Mouse (Mus musculus) midbrain, embryonic 10.5 days (tissue): Measurements from ENCODE around the gene Cish. TPM values are rescaled to one million over a fixed set of nuclear protein-coding genes. Genes with fewer than 3 reads are reported as not detected.

Experiments
- DNase-seq: peaks from one replicate; pipeline ENCODE4 v3.0.0-alpha.2; 2017; ENCODE audit warnings: low spot score
- H3K27ac ChIP-seq: fragments of 300-500 bp; sonication (generic); replicated peaks from 2 replicates; pipeline ENCODE4 v1.5.1; 2016; ENCODE audit warnings: mild to moderate bottlenecking
- H3K27me3 ChIP-seq: fragments of 300-500 bp; sonication (generic); 2 replicates; pipeline ENCODE4 v1.6.1; 2016; ENCODE audit warnings: low read depth, mild to moderate bottlenecking; ENCODE audit not compliant: poor library complexity, severe bottlenecking
- H3K36me3 ChIP-seq: fragments of 300-500 bp; sonication (generic); 2 replicates; pipeline ENCODE4 v1.6.1; 2016; ENCODE audit warnings: mild to moderate bottlenecking, moderate library complexity
- H3K4me1 ChIP-seq: fragments of 300-500 bp; sonication (generic); 2 replicates; pipeline ENCODE4 v1.6.1; 2016
- H3K4me3 ChIP-seq: fragments of 300-500 bp; sonication (generic); 2 replicates; pipeline ENCODE4 v1.5.1; 2016; ENCODE audit warnings: mild to moderate bottlenecking, moderate library complexity
- H3K9me3 ChIP-seq: fragments of 300-500 bp; sonication (generic); replicated peaks from 2 replicates; pipeline ENCODE4 v1.6.1; 2016; ENCODE audit warnings: mild to moderate bottlenecking
- WGBS: fragments of 180-500 bp; shearing (Covaris S2); methylation state at CpG from one replicate; pipeline ENCODE4 v1.1.7; 2016; 5-methylcytosine and 5-hydroxymethylcytosine counted together
- polyA plus RNA-seq: library from polyadenylated mRNA; unstranded; fragments of >200 nt; fragmentation: Nextera tagmentation; extraction: Ambion mirVana; gene quantifications from 2 replicates; pipeline ENCODE4 v1.2.1, GENCODE M21; 2016

The Cish gene
- polyA plus RNA-seq, 1 experiment from 2014 or later, result 7.3 TPM

DNA sequence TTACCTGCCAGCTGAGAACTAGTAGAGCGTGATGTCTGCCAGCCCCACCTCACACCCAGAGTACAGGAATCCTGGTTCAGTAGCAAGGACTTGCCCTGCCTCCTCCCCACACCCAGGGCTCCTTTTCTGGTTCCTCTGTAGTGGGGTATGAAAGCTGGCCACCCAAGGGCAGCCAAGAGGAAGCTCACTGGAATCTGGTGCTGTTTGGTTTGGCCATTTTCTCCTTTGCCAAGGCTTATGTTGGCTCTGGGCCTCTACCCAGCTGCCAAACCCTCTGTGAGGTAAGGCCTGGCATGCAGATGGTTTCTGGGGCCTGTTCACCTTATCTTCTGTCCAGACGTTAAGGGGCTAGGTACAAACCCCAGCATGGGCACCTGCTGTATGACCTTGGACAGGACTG lies 20.0 kb downstream of the Cish start:
- H3K4me3 ChIP-seq, result no peak overlapping the region
- H3K4me1 ChIP-seq, result no peaks in the 10 kb centered on the region; the same call in 1 of the 2 replicates
- H3K27me3 ChIP-seq, result no peaks in the 10 kb centered on the region
- no peaks in the 10 kb centered on the region for H3K36me3 ChIP-seq
- H3K27ac ChIP-seq, result no peak overlapping the region
- DNase-seq, result no peak
- no peaks in the 10 kb centered on the region for H3K9me3 ChIP-seq
- WGBS, result 91% methylated on average over 2 of the region's 2 CpGs

DNA sequence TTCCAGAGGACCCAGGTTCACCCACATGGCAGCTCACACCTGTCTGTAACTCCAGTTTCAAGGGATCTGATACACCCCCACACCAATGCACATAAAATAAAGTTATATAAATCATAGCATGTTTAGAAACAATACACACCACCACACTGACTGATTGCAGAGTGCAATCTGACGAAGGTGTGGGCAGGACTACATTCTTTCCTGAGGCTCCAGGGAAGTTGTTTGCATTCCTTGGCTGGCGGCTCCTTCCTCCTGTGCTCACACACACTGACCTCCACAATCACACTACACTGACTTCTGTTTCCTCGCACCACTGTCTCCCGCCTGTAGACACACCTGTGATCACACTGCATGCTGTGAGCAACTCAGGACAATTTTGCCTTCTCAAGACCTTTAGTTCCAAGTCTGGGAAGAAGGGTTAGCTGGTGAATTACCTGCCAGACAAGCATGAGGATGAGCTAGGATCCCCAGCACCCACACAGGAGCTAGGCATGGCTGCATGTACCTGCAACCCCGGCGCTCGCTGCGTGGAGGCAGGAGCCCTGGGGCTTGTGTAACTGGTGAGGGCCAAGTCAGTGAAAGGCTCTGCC lies 26.7 kb downstream of the Cish start:
- Histone ChIP-seq H3K4me3 (no peak overlapping the region), H3K27ac (no peak overlapping the region), H3K9me3 (no peaks in the 10 kb centered on the region), H3K36me3 (peaks cover 5% of the 10 kb centered on the region; the same call in 1 of the 2 replicates), H3K4me1 (peaks cover 16% of the 10 kb centered on the region), H3K27me3 (no peaks in the 10 kb centered on the region)
- 86% methylated on average over 8 of the region's 8 CpGs for WGBS
- no peak for DNase-seq

DNA sequence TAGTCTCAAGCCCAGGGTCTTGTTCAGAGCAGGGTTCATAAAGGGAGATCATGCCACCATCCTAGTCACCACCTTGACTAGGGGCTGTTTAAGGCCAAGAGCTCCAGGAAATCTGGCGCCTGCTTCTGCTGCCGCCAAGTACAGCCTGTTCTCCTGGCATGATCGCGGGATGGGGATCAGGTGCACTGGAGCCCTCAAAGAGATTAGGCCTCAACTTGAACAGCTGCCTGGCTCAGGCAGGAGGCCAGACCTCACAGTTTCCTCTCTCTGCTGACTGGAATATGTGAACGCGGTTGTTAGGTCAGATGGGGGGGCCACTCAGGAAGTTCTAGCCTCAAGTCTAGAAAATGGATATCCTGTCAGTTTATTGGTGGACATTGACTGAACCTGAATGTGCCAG lies 27.7 kb downstream of the Cish start:
- WGBS, result 81% methylated on average over 6 of the region's 6 CpGs

GRCm38 (mm10) chr9:107324799-107325561 lies 29.2 kb downstream of the Cish start:
- DNase-seq, result no peak
- H3K27ac ChIP-seq, result 0 out of 2 replicates have a peak overlapping the region, but pooled peaks have one; percentile 28
- 56% methylated on average over 4 of the region's 4 CpGs for WGBS
- H3K4me3 ChIP-seq, result no peak overlapping the region
- peaks cover 22% of the 10 kb centered on the region for H3K36me3 ChIP-seq
- no peaks in the 10 kb centered on the region for H3K9me3 ChIP-seq
- H3K4me1 ChIP-seq, result peaks cover 16% of the 10 kb centered on the region
- H3K27me3 ChIP-seq, result no peaks in the 10 kb centered on the region

More for the DNA sequence above, 27.7 kb downstream of the Cish start:
- DNase-seq, result no peak
- Histone ChIP-seq H3K27me3 (no peaks in the 10 kb centered on the region), H3K4me1 (peaks cover 16% of the 10 kb centered on the region), H3K36me3 (peaks cover 16% of the 10 kb centered on the region), H3K27ac (no peak overlapping the region), H3K9me3 (no peaks in the 10 kb centered on the region), H3K4me3 (no peak overlapping the region)

- 90% methylated on average over 7 of the region's 7 CpGs for WGBS
- no peak for DNase-seq
- peaks cover 25% of the 10 kb centered on the region for H3K36me3 ChIP-seq
- no peak overlapping the region for H3K4me3 ChIP-seq
- no peaks in the 10 kb centered on the region for H3K27me3 ChIP-seq
- peaks cover 16% of the 10 kb centered on the region for H3K4me1 ChIP-seq
- no peaks in the 10 kb centered on the region for H3K9me3 ChIP-seq
- H3K27ac ChIP-seq, result no peak overlapping the region
These were observed 30.1 kb downstream of the Cish start for GRCm38 (mm10) chr9:107325904-107326303.

DNA sequence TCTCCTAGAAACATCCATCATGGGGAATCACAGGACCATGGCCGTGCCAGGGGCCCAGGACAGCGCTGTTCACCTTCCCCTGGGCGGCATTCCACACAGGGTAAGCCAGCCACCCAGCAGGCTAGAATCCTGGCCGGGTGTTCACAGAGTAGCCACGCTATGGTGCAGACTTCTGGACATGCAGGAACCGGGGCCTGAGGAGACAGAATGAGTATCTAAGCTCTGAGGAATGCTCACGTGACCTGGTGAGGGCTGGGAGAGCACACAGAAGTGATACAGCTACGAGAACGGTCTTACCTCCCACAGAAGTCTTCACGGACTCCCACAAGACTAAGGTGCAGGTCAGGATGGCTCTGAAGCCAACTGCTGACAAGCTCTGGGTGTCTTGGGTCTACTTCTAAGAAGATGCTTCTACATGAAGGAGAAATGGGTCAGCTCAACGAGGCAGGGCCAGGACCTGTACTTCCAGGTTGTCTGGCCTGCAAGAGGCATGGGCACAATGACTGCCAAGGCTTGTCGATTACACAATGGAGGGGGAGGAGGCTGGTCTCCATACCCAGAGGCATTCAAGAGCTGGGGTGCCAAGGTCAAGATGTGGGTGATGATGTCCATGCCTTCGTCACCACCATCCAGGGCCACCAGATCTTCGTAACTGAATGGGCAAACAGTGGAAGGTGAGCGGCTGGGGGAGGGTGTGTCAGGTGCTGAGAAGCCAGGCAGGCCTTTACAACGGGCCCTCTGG lies 32.2 kb downstream of the Cish start:
- no peaks in the 10 kb centered on the region for H3K9me3 ChIP-seq
- no peak overlapping the region for H3K27ac ChIP-seq
- no peaks in the 10 kb centered on the region for H3K27me3 ChIP-seq
- peaks cover 43% of the 10 kb centered on the region for H3K36me3 ChIP-seq
- no peak overlapping the region for H3K4me3 ChIP-seq
- peaks cover 16% of the 10 kb centered on the region for H3K4me1 ChIP-seq
- WGBS, result 94% methylated on average over 16 of the region's 16 CpGs
- no peak for DNase-seq

GRCm38 (mm10) chr9:107330791-107331190 lies 35.0 kb downstream of the Cish start:
- H3K27ac ChIP-seq, result no peak overlapping the region
- no peaks in the 10 kb centered on the region for H3K9me3 ChIP-seq
- no peak for DNase-seq
- peaks cover 11% of the 10 kb centered on the region for H3K4me1 ChIP-seq
- H3K36me3 ChIP-seq, result peaks cover 46% of the 10 kb centered on the region
- 80% methylated on average over 6 of the region's 6 CpGs for WGBS
- H3K27me3 ChIP-seq, result no peaks in the 10 kb centered on the region
- no peak overlapping the region for H3K4me3 ChIP-seq

- H3K9me3 ChIP-seq, result no peaks in the 10 kb centered on the region
- H3K27me3 ChIP-seq, result no peaks in the 10 kb centered on the region
- peaks cover 16% of the 10 kb centered on the region for H3K4me1 ChIP-seq
- WGBS, result 77% methylated on average over 2 of the region's 2 CpGs
- no peak for DNase-seq
- H3K4me3 ChIP-seq, result no peak overlapping the region
- peaks cover 29% of the 10 kb centered on the region for H3K36me3 ChIP-seq
- no peak overlapping the region for H3K27ac ChIP-seq
These were observed 37.9 kb downstream of the Cish start for GRCm38 (mm10) chr9:107333686-107334085.

GRCm38 (mm10) chr9:107334356-107334755 lies 38.5 kb downstream of the Cish start:
- Histone ChIP-seq H3K36me3 (peaks cover 24% of the 10 kb centered on the region), H3K27ac (no peak overlapping the region), H3K9me3 (no peaks in the 10 kb centered on the region), H3K4me1 (peaks cover 22% of the 10 kb centered on the region), H3K27me3 (no peaks in the 10 kb centered on the region), H3K4me3 (no peak overlapping the region)
- DNase-seq, result no peak
- WGBS, result 88% methylated on average over 6 of the region's 6 CpGs

- no peaks in the 10 kb centered on the region for H3K9me3 ChIP-seq
- 92% methylated on average over 5 of the region's 5 CpGs for WGBS
- DNase-seq, result no peak
- no peaks in the 10 kb centered on the region for H3K27me3 ChIP-seq
- no peak overlapping the region for H3K4me3 ChIP-seq
- peaks cover 29% of the 10 kb centered on the region for H3K4me1 ChIP-seq
- H3K27ac ChIP-seq, result no peak overlapping the region
- peaks cover 24% of the 10 kb centered on the region for H3K36me3 ChIP-seq
These were observed 39.2 kb downstream of the Cish start for GRCm38 (mm10) chr9:107335046-107335445.

- Histone ChIP-seq H3K27me3 (peaks cover under 1% of the 10 kb centered on the region; the same call in 1 of the 2 replicates), H3K4me3 (no peak overlapping the region), H3K36me3 (peaks cover 21% of the 10 kb centered on the region), H3K27ac (no peak overlapping the region), H3K9me3 (no peaks in the 10 kb centered on the region), H3K4me1 (peaks cover 38% of the 10 kb centered on the region)
- WGBS, result 19% methylated on average over 5 of the region's 5 CpGs
- peak; percentile 64 for DNase-seq
These were observed 40.1 kb downstream of the Cish start for GRCm38 (mm10) chr9:107335909-107336308.

GRCm38 (mm10) chr9:107336386-107336785 lies 40.6 kb downstream of the Cish start:
- Histone ChIP-seq H3K27ac (no peak overlapping the region), H3K4me1 (peaks cover 43% of the 10 kb centered on the region), H3K27me3 (peaks cover 5% of the 10 kb centered on the region), H3K36me3 (peaks cover 16% of the 10 kb centered on the region), H3K9me3 (no peaks in the 10 kb centered on the region), H3K4me3 (no peak overlapping the region)
- no peak for DNase-seq
- WGBS, result 91% methylated on average over 6 of the region's 6 CpGs
